Mouse (Mus musculus): ENCODE results near the gene Dtx3l.
"Not testable (repeated sequence)": the region's sequence is repeated elsewhere in the genome, so short reads cannot be mapped to it uniquely, and the experiment has no call there.

Gene Dtx3l

GRCm38 (mm10) chr16:35932179-35933055 is 6.5 kb downstream of the Dtx3l start:
- DNase-seq (ENCODE audit: low spot score in 2 of 2), result no peak

DNA sequence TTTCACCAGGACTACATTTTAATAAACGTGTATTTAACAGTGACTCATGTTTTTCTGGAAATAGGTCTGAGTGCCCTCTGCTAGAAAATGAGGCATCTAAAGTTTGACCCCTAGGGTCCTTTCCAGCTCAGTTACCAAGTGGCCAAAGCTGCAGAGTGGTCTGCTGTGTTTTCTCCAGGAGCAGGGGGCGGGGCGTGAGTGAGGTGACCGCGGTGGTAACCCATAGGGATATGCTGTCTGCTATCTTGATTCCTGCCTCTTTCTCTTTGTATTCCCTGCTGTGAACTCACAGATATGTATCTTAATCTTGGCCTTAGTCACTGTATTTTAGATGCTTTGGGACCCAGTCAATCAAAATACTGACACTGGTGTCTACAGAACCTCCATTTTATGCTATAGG is 14.6 kb downstream of the Dtx3l start:
- no peak for DNase-seq (ENCODE audit: low spot score in 2 of 2)

DNA sequence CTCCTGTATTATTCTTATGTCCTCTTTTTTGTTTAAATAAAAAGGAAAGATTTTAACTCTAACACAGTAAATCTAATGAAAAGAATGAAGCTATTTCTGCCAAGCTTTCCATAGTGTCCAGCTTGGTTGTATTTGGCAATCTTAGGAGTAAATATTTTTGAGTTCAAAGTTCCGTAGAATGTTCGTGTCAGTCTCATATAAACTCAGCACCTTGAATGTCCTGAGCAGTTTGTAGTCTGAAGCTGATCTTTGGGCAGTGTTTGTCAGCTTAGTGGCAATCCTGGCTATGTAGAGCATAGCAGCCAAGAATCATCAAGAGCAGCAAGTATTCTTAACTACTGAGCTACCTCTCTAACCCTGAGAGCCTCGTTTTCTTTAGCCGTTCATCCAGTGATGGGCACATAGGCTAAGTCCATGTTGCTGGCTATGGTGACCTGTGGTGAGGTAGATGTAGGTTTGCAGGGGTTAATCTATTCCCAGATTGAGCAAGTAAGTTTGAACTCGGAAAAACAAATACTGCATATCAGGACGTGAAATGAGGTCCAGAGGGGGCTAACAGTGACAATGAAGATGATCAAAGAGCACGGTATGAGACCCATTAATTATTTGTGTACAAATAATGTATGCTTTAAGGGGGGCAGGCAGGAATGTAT is 15.3 kb downstream of the Dtx3l start:
- DNase-seq (ENCODE audit: low spot score in 2 of 2), result no peak

GRCm38 (mm10) chr16:35922301-35922895 is 16.6 kb downstream of the Dtx3l start:
- no peak for DNase-seq (ENCODE audit: low spot score in 2 of 2)

DNA sequence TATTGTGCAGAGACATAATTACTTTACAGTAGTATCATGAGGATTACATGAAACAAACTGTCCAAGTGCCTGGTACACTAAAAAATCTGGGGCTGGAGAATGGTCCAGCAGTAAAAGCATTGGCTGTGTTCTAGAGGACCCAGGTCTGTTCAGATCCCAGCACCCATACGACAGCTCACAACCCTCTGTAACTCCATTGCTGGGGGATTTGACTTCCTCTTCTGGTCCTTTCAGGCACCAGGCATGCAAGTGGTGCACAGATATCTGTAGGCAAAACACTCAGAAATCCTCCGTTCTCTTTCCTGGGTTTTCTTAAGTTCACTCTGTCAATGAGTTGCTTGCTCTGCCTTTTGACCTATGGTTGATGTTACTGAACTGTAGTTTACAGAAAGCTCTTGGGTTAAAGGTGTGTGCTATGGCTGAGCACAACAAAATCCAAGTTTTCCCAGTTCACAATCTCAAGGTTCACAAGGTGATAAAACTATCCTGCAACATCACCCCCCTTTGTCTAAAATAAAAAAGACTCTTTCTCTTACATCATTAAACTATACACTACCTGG is 17.2 kb downstream of the Dtx3l start:
- no peak for DNase-seq (ENCODE audit: low spot score in 2 of 2)

GRCm38 (mm10) chr16:35918721-35919543 is 20.0 kb downstream of the Dtx3l start:
- no peak for DNase-seq (ENCODE audit: low spot score in 2 of 2)

- no peak for DNase-seq (ENCODE audit: low spot score in 2 of 2)
These were observed 24.6 kb downstream of the Dtx3l start for GRCm38 (mm10) chr16:35914301-35914700.

- no peak for DNase-seq (ENCODE audit: low spot score in 2 of 2)
These were observed 25.4 kb downstream of the Dtx3l start for GRCm38 (mm10) chr16:35913526-35913925.

- DNase-seq (ENCODE audit: low spot score in 2 of 2), result no peak
These were observed 27.5 kb downstream of the Dtx3l start for GRCm38 (mm10) chr16:35911449-35911848.

GRCm38 (mm10) chr16:35907432-35908201 is 31.3 kb downstream of the Dtx3l start:
- no peak for DNase-seq (ENCODE audit: low spot score in 2 of 2)

DNA sequence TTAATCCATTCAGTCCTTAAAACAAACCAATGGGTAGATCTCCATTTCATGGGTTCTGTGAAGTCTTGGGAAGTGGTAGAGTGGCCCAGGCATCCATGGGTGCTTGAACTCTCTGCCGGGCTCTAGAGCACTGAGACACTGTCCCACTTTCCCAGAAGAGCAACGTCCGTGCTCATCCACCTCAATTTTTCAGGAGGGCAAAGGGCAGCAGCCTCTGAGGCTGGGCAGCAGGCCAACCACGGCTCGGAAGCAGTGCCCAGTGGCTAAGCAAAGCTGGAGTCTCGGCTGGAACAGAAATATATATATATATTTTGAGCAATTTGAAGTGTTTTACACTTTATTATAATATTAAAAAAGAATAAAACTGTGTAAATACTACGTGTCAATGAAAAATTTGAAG is 32.1 kb downstream of the Dtx3l start:
- DNase-seq (ENCODE audit: low spot score in 2 of 2), result no peak

GRCm38 (mm10) chr16:35905819-35906485 is 33.0 kb downstream of the Dtx3l start:
- DNase-seq (ENCODE audit: low spot score in 2 of 2), result no peak

DNA sequence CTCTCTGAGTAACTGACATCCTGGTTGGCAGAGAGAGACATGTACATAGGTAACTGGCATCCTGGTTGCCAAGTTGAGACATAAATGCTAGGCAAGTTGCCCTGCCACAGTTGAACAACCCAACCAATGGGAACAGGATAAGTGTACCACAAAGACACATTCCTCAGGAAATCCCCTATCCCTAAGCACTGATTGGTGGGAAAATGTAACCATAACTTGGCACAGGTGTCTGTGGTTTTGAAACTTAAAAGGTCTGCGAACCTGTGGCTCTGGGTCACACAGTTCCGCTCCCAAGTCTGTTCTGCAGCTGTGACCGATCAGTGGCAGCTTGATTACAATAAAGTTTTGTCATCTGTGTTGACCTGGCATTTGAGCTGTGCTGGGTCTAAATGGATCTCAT is 33.6 kb downstream of the Dtx3l start:
- no peak for DNase-seq (ENCODE audit: low spot score in 2 of 2)

- DNase-seq (ENCODE audit: low spot score in 2 of 2), result no peak
These were observed 34.7 kb downstream of the Dtx3l start for GRCm38 (mm10) chr16:35904121-35904736.

DNA sequence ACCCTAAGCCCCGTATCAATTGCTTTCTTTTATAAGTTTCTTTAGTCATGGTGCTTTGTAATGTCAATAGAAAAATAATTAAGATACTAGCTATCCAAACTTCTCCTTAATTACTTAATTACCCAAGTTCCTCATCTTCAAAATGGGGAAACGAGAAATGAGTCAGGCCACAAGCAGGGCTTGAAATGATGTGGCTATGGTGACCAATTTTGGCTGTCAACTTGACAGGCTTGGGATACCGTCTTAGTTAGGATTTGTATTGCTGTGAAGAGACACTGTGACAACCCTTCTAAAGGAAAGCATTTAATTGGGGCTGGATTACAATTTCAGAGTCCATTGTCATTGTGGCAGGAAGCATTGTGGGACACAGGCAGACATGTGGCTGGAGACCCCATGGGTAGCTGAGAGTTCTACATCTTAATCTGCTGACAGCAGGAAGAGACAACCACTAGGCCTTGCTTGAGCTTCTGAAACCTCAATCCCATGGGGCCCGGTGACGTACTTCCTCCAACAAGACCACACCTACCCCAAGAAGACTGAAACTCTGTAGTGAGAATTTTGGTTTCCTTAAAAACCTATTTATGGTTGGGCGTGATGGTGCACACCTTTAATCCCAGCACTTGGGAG is 35.8 kb downstream of the Dtx3l start:
- no peak for DNase-seq (ENCODE audit: low spot score in 2 of 2)

DNA sequence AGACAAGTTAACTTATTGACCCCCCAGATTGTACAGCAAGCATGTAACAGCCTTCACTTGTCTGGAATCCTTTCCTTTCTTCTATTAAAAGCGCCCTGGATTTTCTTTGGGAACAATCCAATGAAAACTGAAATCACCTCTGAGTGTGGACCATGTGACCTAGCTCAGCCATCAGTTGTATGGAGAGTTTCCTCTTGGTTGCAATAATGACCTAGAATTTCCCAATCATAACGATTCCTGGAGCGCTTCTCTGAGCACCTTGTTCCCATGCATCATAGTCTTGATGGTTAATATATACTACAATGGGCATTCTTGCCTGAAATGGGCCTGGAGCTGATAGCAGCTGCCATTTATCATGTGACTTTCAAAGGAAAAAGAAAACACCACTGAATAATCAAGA is 38.4 kb downstream of the Dtx3l start:
- DNase-seq (ENCODE audit: low spot score in 2 of 2), result no peak

DNA sequence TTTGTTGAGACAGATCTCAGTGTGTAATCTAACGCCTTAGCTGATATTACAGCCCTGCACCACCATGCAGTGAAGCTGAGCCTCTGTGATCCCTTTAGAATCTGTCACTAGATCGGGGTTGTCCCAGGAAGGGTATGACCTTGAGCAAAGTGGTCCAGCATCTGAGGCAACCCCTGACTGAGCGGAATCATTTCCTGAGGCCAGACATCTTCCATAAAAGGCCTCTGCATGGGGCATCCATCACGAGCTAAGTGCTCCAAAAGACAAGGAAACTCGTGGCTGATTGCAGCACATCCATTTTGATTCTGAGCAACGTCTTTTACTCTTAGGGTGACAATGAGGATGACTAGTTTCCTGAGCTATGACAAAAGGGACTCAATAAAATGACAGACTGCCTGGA is 44.0 kb downstream of the Dtx3l start:
- no peak for DNase-seq (ENCODE audit: low spot score in 2 of 2)

DNA sequence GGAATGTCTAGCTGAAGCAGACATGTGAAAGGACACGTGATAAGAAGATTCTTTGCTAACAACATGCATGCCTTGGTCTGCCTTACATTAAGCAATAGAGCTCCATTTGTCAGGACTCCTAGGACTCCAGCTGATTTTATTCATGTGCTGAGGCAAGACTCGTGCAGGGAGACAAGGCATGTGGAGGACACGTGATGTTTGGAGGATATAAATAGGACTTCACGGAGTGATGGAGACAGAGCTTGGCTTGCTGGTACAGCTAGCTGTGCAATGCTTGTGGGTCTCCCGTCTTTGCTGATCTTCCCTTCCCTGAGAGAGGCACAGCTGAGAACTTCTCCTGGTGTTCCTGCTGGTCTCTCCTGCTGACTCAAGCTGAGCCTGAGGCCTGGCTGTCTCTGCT is 47.3 kb downstream of the Dtx3l start:
- DNase-seq (ENCODE audit: low spot score in 2 of 2), result not testable (repeated sequence)

DNA sequence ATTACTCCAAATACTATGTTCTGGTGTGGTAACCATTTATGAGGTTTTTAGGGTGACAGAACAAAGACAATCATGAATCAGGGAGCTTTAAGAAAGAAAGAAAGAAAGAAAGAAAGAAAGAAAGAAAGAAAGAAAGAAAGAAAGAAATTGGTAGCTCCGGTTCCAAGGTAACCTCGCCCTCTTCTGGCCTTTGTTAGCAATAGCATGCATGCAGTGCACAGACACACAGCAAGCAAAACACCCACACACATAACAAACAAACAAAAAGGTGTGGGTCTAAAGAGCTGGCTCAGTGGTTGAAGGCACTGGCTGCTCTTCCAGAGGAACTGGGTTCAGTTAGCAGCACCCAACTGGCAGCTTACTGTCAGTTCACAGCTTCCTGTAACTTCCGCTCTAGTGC is 48.3 kb downstream of the Dtx3l start:
- DNase-seq (ENCODE audit: low spot score in 2 of 2), result no peak

Data from cerebellum, postnatal 4 days (tissue).